Mouse (Mus musculus): ENCODE results near the gene Gm15319.
"Not testable (repeated sequence)": the region's sequence is repeated elsewhere in the genome, so short reads cannot be mapped to it uniquely, and the experiment has no call there.

Gm15319 gene

GRCm38 (mm10) chr8:20363110-20363509, at the start of gene Gm15319:
Gene Gm15319 (minus strand): TSS chr8:20363210.
- DNase-seq = not testable (repeated sequence)

GRCm38 (mm10) chr8:20410355-20410754, 47.3 kb upstream of the Gm15319 start:
- DNase-seq = not testable (repeated sequence)

- not testable (repeated sequence) for DNase-seq
Measured at GRCm38 (mm10) chr8:20408441-20409030, 45.5 kb upstream of the Gm15319 start.

DNA sequence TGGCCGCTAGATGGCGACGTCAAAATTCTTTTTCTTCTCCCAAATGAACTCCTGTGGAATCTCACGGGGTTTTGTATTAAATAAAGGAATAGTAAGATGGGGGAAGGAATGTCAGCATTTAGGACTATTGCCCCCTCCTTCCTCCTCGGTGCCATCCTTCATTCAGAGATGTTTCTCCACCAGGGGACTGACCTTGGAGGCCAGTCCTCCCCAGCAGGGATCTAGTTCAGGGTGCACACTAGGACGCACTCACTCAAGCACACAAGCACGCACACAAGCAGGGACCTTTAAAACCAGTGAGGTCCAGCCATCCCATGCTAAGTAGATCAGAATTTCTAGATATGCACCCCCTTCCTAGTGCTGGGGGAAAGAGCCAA, 26.3 kb upstream of the Gm15319 start:
- peak; percentile 51 for DNase-seq

DNA sequence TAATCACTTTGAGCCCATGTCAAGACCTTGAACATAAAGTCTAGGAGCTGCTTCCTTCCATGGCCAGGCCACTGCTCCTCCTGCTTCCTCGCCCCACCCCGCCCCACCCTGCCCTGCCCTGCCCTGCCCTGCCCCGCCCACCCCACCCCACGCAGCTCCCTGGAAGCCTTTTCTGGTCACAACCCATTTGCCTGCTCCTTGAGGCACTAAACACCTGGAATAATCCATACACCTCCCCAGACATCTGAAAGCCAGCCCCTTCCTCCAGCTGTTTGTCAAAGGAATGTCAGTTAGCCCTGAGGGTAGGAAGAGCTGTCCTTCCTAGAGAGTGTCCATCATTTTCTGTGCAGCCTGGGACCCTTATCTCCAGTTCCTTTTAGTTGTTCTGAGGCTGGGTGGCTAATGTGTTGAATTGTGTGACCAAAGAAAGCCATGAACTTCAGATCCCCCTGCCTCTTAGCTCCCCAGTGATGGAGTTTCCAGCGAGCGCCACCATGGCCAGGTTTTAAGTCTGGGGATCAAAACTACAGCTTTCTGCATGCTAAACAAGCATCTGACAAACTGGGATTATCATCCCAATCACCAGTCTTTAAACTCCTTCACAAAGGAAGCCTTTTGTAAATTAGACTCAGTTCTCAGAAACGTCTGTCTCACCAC, 25.8 kb upstream of the Gm15319 start:
- peak; percentile 51 for DNase-seq

DNA sequence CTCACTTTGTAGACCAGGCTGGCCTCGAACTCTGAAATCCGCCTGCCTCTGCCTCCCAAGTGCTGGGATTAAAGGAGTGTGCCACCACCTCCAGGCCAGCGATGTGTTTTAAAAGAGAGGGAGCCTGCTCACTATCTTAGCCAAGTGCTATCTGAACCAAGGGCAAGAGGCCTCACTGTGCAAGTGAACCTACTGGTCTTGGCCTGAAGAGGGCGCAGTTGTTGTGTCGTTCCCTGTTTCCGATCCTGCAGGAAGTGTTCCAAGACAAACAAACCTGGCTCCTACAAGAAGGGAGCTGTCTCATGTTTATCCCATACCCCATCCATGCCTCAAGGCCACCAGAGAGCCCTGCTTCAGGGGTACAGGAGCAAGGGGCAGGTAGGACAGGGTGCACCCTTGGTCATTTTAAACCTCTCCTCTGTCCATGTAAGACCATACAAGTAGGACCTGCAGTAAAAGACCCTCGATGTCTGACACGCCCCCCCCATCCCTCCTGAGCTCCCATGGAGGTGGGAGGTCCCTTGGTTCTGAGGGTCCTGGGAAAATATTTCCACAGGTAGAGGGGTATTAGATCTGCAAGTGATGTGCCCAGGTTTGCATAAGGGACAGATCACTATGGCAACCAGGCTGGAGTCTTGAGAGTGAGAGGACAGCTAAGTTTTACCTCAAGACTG, 24.2 kb upstream of the Gm15319 start:
- peak; percentile 40 for DNase-seq

- not testable (repeated sequence) for DNase-seq
Measured at GRCm38 (mm10) chr8:20384990-20385389, 22.0 kb upstream of the Gm15319 start.

GRCm38 (mm10) chr8:20384131-20384530, 21.1 kb upstream of the Gm15319 start:
- peak; percentile 13 for DNase-seq

GRCm38 (mm10) chr8:20382146-20382545, 19.1 kb upstream of the Gm15319 start:
- not testable (repeated sequence) for DNase-seq

DNA sequence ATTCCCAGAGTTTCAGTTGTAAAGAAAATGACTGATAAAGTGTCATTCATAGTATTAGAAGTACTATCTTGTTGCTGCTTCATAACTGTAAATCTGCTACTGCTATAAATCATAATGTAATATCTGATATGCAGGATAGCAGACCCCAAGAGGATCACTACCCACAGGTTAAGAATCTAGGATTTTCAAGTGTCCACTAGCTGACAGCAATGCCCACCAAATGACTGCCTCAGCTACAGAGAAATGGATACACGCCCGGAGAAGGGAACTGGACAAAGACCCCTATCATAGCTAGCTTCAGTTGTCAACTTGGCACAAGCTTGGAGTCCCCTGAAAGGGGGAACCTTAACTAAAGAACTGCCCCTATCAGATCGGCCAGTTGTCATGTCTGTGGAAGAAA, 18.6 kb upstream of the Gm15319 start:
- DNase-seq = not testable (repeated sequence)

- DNase-seq = not testable (repeated sequence)
Measured at GRCm38 (mm10) chr8:20381239-20381620, 18.2 kb upstream of the Gm15319 start.

GRCm38 (mm10) chr8:20380590-20381238, 17.7 kb upstream of the Gm15319 start:
- DNase-seq = peak; percentile 28

GRCm38 (mm10) chr8:20379650-20380436, 16.8 kb upstream of the Gm15319 start:
- peak; percentile 22 for DNase-seq

GRCm38 (mm10) chr8:20378786-20379649, 16.0 kb upstream of the Gm15319 start:
- DNase-seq = peak; percentile 32

DNA sequence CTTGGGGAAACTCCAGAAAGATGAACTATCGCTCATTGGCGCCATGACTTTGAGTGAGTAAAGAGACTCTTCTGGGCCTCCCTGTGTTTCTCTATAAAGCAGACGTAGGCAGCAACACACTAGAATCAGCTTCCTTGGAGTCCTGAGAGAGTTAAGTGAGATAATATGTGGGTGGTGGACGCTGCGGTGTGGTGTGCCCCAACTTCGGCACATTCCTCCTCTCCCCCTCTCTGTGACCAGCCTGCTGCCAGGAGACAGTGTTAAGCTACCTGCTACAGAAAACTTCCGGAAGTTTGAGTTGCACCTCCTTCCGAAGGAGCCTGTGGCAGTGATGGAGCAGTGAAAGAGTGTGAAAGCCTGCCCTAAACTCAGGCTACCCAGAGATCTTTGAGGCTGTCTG, 15.3 kb upstream of the Gm15319 start:
- DNase-seq = peak; percentile 43

GRCm38 (mm10) chr8:20375698-20376097, 12.7 kb upstream of the Gm15319 start:
- peak; percentile 13 for DNase-seq

GRCm38 (mm10) chr8:20356386-20356785, 6.6 kb downstream of the Gm15319 start:
- not testable (repeated sequence) for DNase-seq

DNA sequence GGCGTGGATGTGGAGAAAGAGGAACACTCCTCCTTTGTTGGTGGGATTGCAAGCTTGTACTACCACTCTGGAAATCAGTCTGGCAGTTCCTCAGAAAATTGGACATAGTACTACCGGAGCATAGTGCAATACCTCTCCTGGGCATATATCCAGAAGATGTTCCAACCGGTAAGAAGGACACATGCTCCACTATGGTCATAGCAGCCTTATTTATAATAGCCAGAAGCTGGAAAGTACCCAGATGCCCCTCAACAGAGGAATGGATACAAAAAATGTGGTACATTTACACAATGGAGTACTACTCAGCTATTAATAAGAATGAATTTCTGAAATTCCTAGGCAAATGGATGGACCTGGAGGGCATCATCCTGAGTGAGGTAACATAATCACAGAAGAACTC, 9.4 kb downstream of the Gm15319 start:
- not testable (repeated sequence) for DNase-seq

DNA sequence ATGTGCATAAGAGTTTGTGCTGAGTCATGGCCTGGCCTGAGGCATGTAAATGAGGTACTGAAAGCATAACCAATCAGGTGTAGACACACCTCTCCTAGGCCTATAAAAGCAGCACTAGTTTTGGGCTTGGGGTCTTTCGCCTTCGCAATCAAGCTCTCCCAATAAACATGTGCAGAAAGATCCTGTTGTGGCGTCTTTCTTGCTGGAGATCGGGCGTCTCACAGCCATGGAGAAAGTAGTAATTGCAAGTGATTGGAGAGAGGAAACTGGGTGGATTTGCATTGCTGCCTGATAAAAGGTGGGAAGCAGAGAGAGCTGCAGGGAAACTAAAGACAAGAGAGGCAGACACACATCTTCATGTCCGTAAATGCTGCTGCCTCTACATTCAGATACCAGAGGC, 60.3 kb downstream of the Gm15319 start:
- DNase-seq = not testable (repeated sequence)

GRCm38 (mm10) chr8:20300042-20300441, 63.0 kb downstream of the Gm15319 start:
- not testable (repeated sequence) for DNase-seq

DNA sequence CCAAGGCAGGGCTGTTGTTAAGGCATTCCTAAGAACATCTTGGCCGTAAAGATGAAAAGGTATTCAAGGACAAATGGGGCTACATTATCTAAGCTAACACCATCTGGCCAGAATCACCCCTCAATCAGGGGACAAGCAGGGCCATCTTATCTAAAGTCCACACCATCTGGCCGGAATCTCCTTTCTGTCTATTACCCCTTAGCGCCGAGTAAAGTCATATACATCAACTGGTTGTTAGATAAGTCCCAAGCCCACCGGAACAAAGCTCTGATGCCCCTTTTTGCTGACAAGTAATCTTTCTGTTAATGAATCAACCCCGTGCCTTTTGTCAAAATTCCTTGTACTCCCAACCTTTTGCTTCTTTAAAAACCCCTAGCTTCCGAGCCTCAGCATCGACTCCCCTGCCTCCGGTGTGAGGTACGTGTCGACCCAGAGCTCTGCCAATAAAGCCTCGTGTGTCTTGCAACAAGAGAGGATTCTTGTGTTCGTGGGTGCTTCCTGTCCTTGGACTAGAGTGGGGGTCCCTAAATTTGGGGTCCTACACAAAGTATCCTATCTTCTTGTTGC, 65.0 kb downstream of the Gm15319 start:
- DNase-seq = peak; percentile 80
